Mouse (Mus musculus) thymus, adult 2 months (tissue): ENCODE results near the gene Ethe1.

Experiments used
- CTCF ChIP-seq: fragments of 200-500 bp; IDR thresholded peaks from 2 replicates; pipeline ENCODE4 v1.5.1; 2012; ENCODE audit warnings: mild to moderate bottlenecking, control low read depth, low read length, moderate library complexity, borderline replicate concordance; ENCODE audit not compliant: control insufficient read depth, poor library complexity, insufficient read depth; ENCODE audit errors: extremely low read depth
- POLR2A ChIP-seq: fragments of 200-500 bp; IDR thresholded peaks from 2 replicates; pipeline ENCODE4 v1.6.1; 2012; ENCODE audit warnings: mild to moderate bottlenecking, low read length, control low read depth, moderate library complexity; ENCODE audit not compliant: control insufficient read depth, poor library complexity, insufficient read depth; ENCODE audit errors: extremely low read depth

- TF ChIP-seq CTCF, result no peak
- no peak for TF ChIP-seq POLR2A
Observed at GRCm38 (mm10) chr7:24640450-24640849, 53.1 kb downstream of the Ethe1 start.
